Mouse (Mus musculus): Measurements from ENCODE around the gene Tial1. TPM values are rescaled to one million over a fixed set of nuclear protein-coding genes. Genes with fewer than 3 reads are reported as not detected.

The Tial1 gene
- 42.0 and 50.4 TPM in 2 replicates for polyA plus RNA-seq (2014; fragmentation: Nextera tagmentation; extraction: Ambion mirVana)

- peak; percentile 97 for DNase-seq (ENCODE audit: low spot score)
- Histone ChIP-seq H3K9ac (ENCODE audit: low read depth, low read length) (peak within 1 kb of the TSS; percentile 85), H3K9me3 (ENCODE audit: control insufficient read depth, low read length) (no peaks in the 10 kb centered on the region), H3K36me3 (ENCODE audit: control insufficient read depth, insufficient read depth, low read length) (no peaks in the 10 kb centered on the region), H3K27me3 (ENCODE audit: control insufficient read depth, insufficient read depth, low read length) (no peaks in the 10 kb centered on the region), H3K4me1 (replicated peaks; ENCODE audit: control insufficient read depth, insufficient read depth, low read length) (no peaks in the 10 kb centered on the region), H3K4me3 (ENCODE audit: low read depth, low read length) (peak within 1 kb of the TSS; percentile 88), H3K27ac (ENCODE audit: low read depth, low read length) (peak within 1 kb of the TSS; percentile 91), H3K4me2 (replicated peaks; ENCODE audit: low read depth, low read length) (peak within 1 kb of the TSS; percentile 86)
- peak; percentile 99 for ATAC-seq (ENCODE audit: low FRiP score)
- 1% methylated on average over 69 of the region's 69 CpGs for WGBS
Observed at GRCm38 (mm10) chr7:128461285-128462215, at the start of gene Tial1. Gene Tial1 (minus strand): TSS chr7:128461717.

DNA sequence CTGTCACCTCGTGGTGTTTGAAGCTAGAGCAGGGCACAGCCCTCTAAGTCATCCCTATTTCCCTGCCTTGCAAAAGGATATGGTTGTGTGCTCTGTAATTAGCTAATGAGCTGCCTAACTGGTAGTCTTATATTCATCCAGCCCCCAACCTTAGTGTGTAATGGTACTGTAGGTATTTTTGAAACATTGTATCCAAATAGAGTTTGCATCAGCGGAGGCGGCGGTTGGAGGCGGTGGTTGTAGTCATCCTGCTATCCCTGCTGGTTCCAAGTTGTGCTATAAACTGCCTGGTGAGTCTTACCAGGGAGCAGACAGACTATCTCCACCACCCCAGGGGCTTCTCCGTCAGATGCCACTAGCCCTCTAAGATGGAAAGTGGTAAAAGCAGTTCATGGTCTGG is 42.6 kb upstream of the Tial1 start:
- H3K4me2 ChIP-seq (replicated peaks; ENCODE audit: low read depth, low read length): no peak overlapping the region
- no peak overlapping the region for H3K4me3 ChIP-seq (ENCODE audit: low read depth, low read length)
- H3K4me1 ChIP-seq (replicated peaks; ENCODE audit: control insufficient read depth, insufficient read depth, low read length): no peaks in the 10 kb centered on the region
- DNase-seq (ENCODE audit: low spot score): no peak
- no peaks in the 10 kb centered on the region for H3K36me3 ChIP-seq (ENCODE audit: control insufficient read depth, insufficient read depth, low read length)
- no peaks in the 10 kb centered on the region for H3K27me3 ChIP-seq (ENCODE audit: control insufficient read depth, insufficient read depth, low read length)
- no peak overlapping the region for H3K9ac ChIP-seq (ENCODE audit: low read depth, low read length)
- ATAC-seq (ENCODE audit: low FRiP score): no peak
- no peak overlapping the region for H3K27ac ChIP-seq (ENCODE audit: low read depth, low read length)
- H3K9me3 ChIP-seq (ENCODE audit: control insufficient read depth, low read length): no peaks in the 10 kb centered on the region
- WGBS: 87% methylated on average over 6 of the region's 6 CpGs

DNA sequence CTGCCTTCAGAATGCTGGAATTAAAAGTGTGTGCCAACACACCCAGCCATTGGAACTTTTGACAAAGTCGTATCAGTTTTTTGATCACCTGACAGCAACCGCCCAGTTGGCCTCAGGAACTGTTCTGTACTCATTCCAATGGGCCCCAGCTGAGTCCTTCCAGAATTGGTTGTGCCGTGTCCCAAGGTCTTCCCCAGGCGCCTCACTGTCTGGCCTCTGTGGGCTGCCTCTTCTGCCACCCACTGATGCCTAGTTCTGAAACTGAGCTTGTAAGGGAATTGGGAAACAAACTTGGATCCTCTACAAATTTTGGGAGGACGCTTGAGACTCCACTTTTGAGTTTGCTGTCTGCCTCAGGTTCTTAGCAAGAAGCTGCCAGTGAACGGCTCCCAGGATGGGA is 38.3 kb upstream of the Tial1 start:
- ATAC-seq (ENCODE audit: low FRiP score) (no peak), DNase-seq (ENCODE audit: low spot score) (no peak)
- Histone ChIP-seq H3K9me3 (ENCODE audit: control insufficient read depth, low read length) (no peaks in the 10 kb centered on the region), H3K4me2 (replicated peaks; ENCODE audit: low read depth, low read length) (no peak overlapping the region), H3K36me3 (ENCODE audit: control insufficient read depth, insufficient read depth, low read length) (no peaks in the 10 kb centered on the region), H3K27ac (ENCODE audit: low read depth, low read length) (no peak overlapping the region), H3K4me1 (replicated peaks; ENCODE audit: control insufficient read depth, insufficient read depth, low read length) (no peaks in the 10 kb centered on the region), H3K4me3 (ENCODE audit: low read depth, low read length) (no peak overlapping the region), H3K9ac (ENCODE audit: low read depth, low read length) (no peak overlapping the region), H3K27me3 (ENCODE audit: control insufficient read depth, insufficient read depth, low read length) (no peaks in the 10 kb centered on the region)
- 83% methylated on average over 6 of the region's 6 CpGs for WGBS

DNA sequence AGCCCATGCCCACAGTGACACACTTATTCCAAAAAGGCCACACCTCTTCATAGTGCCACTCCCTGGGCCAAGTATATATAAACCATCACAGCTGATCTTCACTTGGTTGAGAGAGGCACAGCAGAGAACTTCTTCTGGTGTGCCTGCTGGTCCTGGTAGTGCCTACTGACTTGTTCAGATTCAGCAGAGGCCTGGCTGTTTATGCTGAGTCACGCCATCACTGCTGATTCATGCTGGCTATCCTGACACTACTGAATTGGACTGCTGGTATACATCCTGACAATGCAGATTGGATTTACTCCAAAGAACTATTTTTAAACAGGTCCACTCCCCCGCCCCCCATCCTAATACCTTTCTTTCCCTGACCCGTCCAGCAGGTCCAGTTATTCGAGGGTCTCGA is 33.0 kb upstream of the Tial1 start:
- H3K4me2 ChIP-seq (replicated peaks; ENCODE audit: low read depth, low read length): no peak overlapping the region
- no peak for DNase-seq (ENCODE audit: low spot score)
- H3K27ac ChIP-seq (ENCODE audit: low read depth, low read length): no peak overlapping the region
- H3K27me3 ChIP-seq (ENCODE audit: control insufficient read depth, insufficient read depth, low read length): no peaks in the 10 kb centered on the region
- no peaks in the 10 kb centered on the region for H3K4me1 ChIP-seq (replicated peaks; ENCODE audit: control insufficient read depth, insufficient read depth, low read length)
- H3K36me3 ChIP-seq (ENCODE audit: control insufficient read depth, insufficient read depth, low read length): no peaks in the 10 kb centered on the region
- no peak overlapping the region for H3K9ac ChIP-seq (ENCODE audit: low read depth, low read length)
- no peaks in the 10 kb centered on the region for H3K9me3 ChIP-seq (ENCODE audit: control insufficient read depth, low read length)
- H3K4me3 ChIP-seq (ENCODE audit: low read depth, low read length): no peak overlapping the region
- no peak for ATAC-seq (ENCODE audit: low FRiP score)
- WGBS: 87% methylated on average over 5 of the region's 5 CpGs

- Histone ChIP-seq H3K27ac (ENCODE audit: low read depth, low read length) (no peak overlapping the region), H3K4me2 (replicated peaks; ENCODE audit: low read depth, low read length) (no peak overlapping the region), H3K9me3 (ENCODE audit: control insufficient read depth, low read length) (no peaks in the 10 kb centered on the region; the same call in 1 of the 2 replicates), H3K27me3 (ENCODE audit: control insufficient read depth, insufficient read depth, low read length) (no peaks in the 10 kb centered on the region), H3K4me3 (ENCODE audit: low read depth, low read length) (no peak overlapping the region), H3K4me1 (replicated peaks; ENCODE audit: control insufficient read depth, insufficient read depth, low read length) (no peaks in the 10 kb centered on the region), H3K9ac (ENCODE audit: low read depth, low read length) (no peak overlapping the region), H3K36me3 (ENCODE audit: control insufficient read depth, insufficient read depth, low read length) (no peaks in the 10 kb centered on the region)
- no peak for ATAC-seq (ENCODE audit: low FRiP score)
- no peak for DNase-seq (ENCODE audit: low spot score)
- 94% methylated on average over 3 of the region's 3 CpGs for WGBS
Observed at GRCm38 (mm10) chr7:128488986-128489385, 27.5 kb upstream of the Tial1 start.

DNA sequence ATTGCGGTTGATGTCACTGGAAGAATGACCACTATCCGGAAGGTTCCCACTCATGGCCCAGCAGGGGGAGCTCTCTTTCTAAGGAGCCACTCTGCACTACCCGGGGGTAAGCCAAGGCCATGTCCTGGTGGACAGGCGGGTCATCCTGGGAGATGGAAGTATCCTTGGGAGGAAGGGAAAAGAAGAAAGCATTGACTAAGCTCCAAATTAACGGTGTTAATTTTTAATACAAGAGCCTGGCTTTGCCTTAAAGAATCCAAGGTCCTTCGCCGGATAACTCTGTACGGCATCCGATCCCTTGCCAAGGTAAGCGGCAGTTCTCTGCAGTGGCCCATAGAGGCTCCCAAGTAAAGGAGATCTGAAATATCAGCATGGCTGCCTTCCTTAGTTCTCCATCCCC is 12.8 kb upstream of the Tial1 start:
- ATAC-seq (ENCODE audit: low FRiP score) (no peak), DNase-seq (ENCODE audit: low spot score) (peak; percentile 74)
- Histone ChIP-seq H3K36me3 (ENCODE audit: control insufficient read depth, insufficient read depth, low read length) (no peaks in the 10 kb centered on the region), H3K9me3 (ENCODE audit: control insufficient read depth, low read length) (no peaks in the 10 kb centered on the region), H3K27ac (ENCODE audit: low read depth, low read length) (no peak overlapping the region), H3K27me3 (ENCODE audit: control insufficient read depth, insufficient read depth, low read length) (no peaks in the 10 kb centered on the region), H3K4me3 (ENCODE audit: low read depth, low read length) (no peak overlapping the region), H3K9ac (ENCODE audit: low read depth, low read length) (no peak overlapping the region), H3K4me2 (replicated peaks; ENCODE audit: low read depth, low read length) (no peak overlapping the region), H3K4me1 (replicated peaks; ENCODE audit: control insufficient read depth, insufficient read depth, low read length) (no peaks in the 10 kb centered on the region)
- 50% methylated on average over 10 of the region's 10 CpGs for WGBS

GRCm38 (mm10) chr7:128462406-128462805 is 889 bp upstream of the Tial1 start:
- no peaks in the 10 kb centered on the region for H3K36me3 ChIP-seq (ENCODE audit: control insufficient read depth, insufficient read depth, low read length)
- no peaks in the 10 kb centered on the region for H3K27me3 ChIP-seq (ENCODE audit: control insufficient read depth, insufficient read depth, low read length)
- DNase-seq (ENCODE audit: low spot score): peak; percentile 23
- H3K4me2 ChIP-seq (replicated peaks; ENCODE audit: low read depth, low read length): peak overlapping the region; percentile 52
- no peak overlapping the region for H3K27ac ChIP-seq (ENCODE audit: low read depth, low read length)
- WGBS: 79% methylated on average over 5 of the region's 5 CpGs
- H3K9me3 ChIP-seq (ENCODE audit: control insufficient read depth, low read length): no peaks in the 10 kb centered on the region
- no peak overlapping the region for H3K4me3 ChIP-seq (ENCODE audit: low read depth, low read length)
- no peak for ATAC-seq (ENCODE audit: low FRiP score)
- no peak overlapping the region for H3K9ac ChIP-seq (ENCODE audit: low read depth, low read length)
- H3K4me1 ChIP-seq (replicated peaks; ENCODE audit: control insufficient read depth, insufficient read depth, low read length): no peaks in the 10 kb centered on the region

- Histone ChIP-seq H3K4me1 (replicated peaks; ENCODE audit: control insufficient read depth, insufficient read depth, low read length) (no peaks in the 10 kb centered on the region), H3K9me3 (ENCODE audit: control insufficient read depth, low read length) (no peaks in the 10 kb centered on the region), H3K4me2 (replicated peaks; ENCODE audit: low read depth, low read length) (peak overlapping the region; percentile 86), H3K9ac (ENCODE audit: low read depth, low read length) (peak overlapping the region; percentile 85), H3K4me3 (ENCODE audit: low read depth, low read length) (peak overlapping the region; percentile 88), H3K36me3 (ENCODE audit: control insufficient read depth, insufficient read depth, low read length) (no peaks in the 10 kb centered on the region), H3K27me3 (ENCODE audit: control insufficient read depth, insufficient read depth, low read length) (no peaks in the 10 kb centered on the region), H3K27ac (ENCODE audit: low read depth, low read length) (peak overlapping the region; percentile 91)
- DNase-seq (ENCODE audit: low spot score): peak; percentile 69
- peak; percentile 64 for ATAC-seq (ENCODE audit: low FRiP score)
- WGBS: 0% methylated on average over 22 of the region's 23 CpGs
Observed at GRCm38 (mm10) chr7:128460865-128461228, 670 bp downstream of the Tial1 start.
